Mouse (Mus musculus) adrenal gland, adult 2 months (tissue): Measurements from ENCODE around the gene Vmn1r129. TPM values are rescaled to one million over a fixed set of nuclear protein-coding genes. Genes with fewer than 3 reads are reported as not detected.
"Not testable (repeated sequence)": the region's sequence is repeated elsewhere in the genome, so short reads cannot be mapped to it uniquely, and the experiment has no call there.

ENCODE experiments used
- DNase-seq: peaks from one replicate; pipeline ENCODE4 v3.0.0; 2021
- long read RNA-seq: library from polyadenylated mRNA; stranded (forward); transcript quantifications from one replicate; pipeline ENCODE4 v2.0.0, GENCODE M21; 2021
- polyA plus RNA-seq: library from polyadenylated mRNA; depleted of rRNA; stranded (reverse); fragments of >200 nt; gene quantifications from 2 replicates; pipeline ENCODE4 v1.2.3, GENCODE M21; 2012; rRNA removed
- total RNA-seq, 2 experiments: library from RNA; stranded (reverse); gene quantifications; 2 replicates each; pipeline ENCODE4 v1.2.3; 2021

The Vmn1r129 gene
- total RNA-seq (not detected), polyA plus RNA-seq (not detected in 2 replicates)
- long read RNA-seq = 0 reads

DNA sequence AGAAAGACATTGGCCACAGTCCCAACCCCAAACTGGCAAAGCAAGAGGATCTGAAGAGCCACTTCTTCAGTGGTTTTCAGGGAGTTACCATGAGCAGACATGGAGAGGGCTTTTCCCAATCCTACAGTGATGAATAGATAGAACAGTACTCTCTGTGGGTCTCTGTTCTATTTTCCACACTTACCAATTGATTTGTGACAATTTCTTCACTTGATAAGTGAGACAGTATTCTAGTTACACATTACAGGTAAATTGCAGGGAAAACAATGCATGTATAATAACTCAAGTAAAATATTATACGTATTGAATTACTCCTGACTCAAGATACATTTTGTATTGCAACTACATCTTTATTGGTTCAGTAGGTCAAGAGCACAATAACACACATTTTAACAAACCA is at the start of gene Vmn1r129:
TSS of gene Vmn1r129 (minus strand) at position 101 of the 400 bp plus-strand sequence.
- DNase-seq = not testable (repeated sequence)

DNA sequence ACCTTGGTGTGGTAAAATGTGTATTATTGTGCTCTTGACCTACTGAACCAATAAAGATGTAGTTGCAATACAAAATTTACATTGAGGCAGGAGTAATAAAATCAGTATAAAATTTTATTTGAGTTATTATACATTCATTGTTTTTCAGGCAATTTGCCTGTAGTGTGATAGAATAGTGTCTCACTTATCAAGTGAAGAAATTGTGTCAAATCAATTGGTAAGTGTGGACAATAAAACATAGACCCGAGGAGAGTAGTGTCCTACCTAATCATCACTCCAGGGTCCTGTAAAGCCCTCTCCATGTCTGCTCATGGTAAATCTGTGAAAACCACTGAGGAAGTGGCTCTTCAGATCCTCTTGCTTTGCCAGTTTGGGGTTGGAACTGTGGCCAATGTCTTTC is 12.0 kb downstream of the Vmn1r129 start, which contains the start of gene Vmn1r128:
TSS of gene Vmn1r128 (plus strand) at position 301 of the 400 bp plus-strand sequence.
- not testable (repeated sequence) for DNase-seq

DNA sequence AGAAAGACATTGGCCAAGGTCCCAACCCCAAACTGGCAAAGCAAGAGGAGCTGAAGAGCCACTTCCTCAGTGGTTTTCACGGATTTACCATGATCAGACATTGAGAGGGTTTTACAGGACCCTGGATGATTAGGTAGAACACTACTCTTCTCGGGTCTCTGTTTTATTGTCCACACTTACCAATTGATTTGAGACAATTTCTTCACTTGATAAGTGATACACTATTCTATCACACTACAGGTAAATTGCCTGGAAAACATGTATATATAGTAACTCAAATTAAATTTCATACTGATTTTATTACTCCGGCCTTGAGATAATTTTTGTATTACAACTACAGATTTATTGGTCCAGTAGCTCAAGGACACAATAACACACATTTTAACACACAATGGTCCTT is 41.3 kb downstream of the Vmn1r129 start, which contains the start of gene Vmn1r127:
TSS of gene Vmn1r127 (minus strand) at position 101 of the 400 bp plus-strand sequence.
- DNase-seq = not testable (repeated sequence)

Other genes with a start within 250 kb of the Vmn1r129 start
- gene Vmn1r122, start 227.2 kb downstream of the Vmn1r129 start, total RNA-seq = not detected
- gene Vmn1r122, start 227.2 kb downstream of the Vmn1r129 start, polyA plus RNA-seq = not detected in 2 replicates
- gene Vmn1r123, start 199.1 kb downstream of the Vmn1r129 start, total RNA-seq = not detected
- gene Vmn1r123, start 199.1 kb downstream of the Vmn1r129 start, polyA plus RNA-seq = not detected in 2 replicates
- gene Gm5157, start 170.9 kb downstream of the Vmn1r129 start, total RNA-seq = not detected
- gene Gm5157, start 170.9 kb downstream of the Vmn1r129 start, polyA plus RNA-seq = not detected in 2 replicates
- not detected for gene Vmn1r124, start 100.7 kb downstream of the Vmn1r129 start, total RNA-seq
- gene Vmn1r124, start 100.7 kb downstream of the Vmn1r129 start, polyA plus RNA-seq = not detected in 2 replicates
- not detected for gene Vmn1r125, start 89.1 kb downstream of the Vmn1r129 start, total RNA-seq
- gene Vmn1r125, start 89.1 kb downstream of the Vmn1r129 start, polyA plus RNA-seq = not detected in 2 replicates
- not detected for gene Vmn1r126, start 59.8 kb downstream of the Vmn1r129 start, total RNA-seq
- not detected in 2 replicates for gene Vmn1r126, start 59.8 kb downstream of the Vmn1r129 start, polyA plus RNA-seq
- not detected for gene Vmn1r127, start 41.4 kb downstream of the Vmn1r129 start, total RNA-seq
- not detected in 2 replicates for gene Vmn1r127, start 41.4 kb downstream of the Vmn1r129 start, polyA plus RNA-seq
- gene Vmn1r128, start 11.9 kb downstream of the Vmn1r129 start, total RNA-seq = not detected
- gene Vmn1r128, start 11.9 kb downstream of the Vmn1r129 start, polyA plus RNA-seq = not detected in 2 replicates
- gene Gm6882, start 71.5 kb upstream of the Vmn1r129 start, total RNA-seq = not detected
- gene Gm6882, start 71.5 kb upstream of the Vmn1r129 start, polyA plus RNA-seq = not detected in 2 replicates
- gene Vmn1r130, start 150.5 kb upstream of the Vmn1r129 start, total RNA-seq = not detected
- gene Vmn1r130, start 150.5 kb upstream of the Vmn1r129 start, polyA plus RNA-seq = not detected in 2 replicates
- gene Vmn1r131, start 184.8 kb upstream of the Vmn1r129 start, total RNA-seq = not detected
- gene Vmn1r131, start 184.8 kb upstream of the Vmn1r129 start, polyA plus RNA-seq = not detected in 2 replicates